Mouse (Mus musculus) forebrain, postnatal 0 days (tissue): ENCODE measurements around the gene Atoh1. TPM values are rescaled to one million over a fixed set of nuclear protein-coding genes. Genes with fewer than 3 reads are reported as not detected.

Experiments
- ATAC-seq: fragments of 200-750 bp; cut with Nextera tagmentation; 2 replicates; pipeline ENCODE4 v1.8.0; 2017; ENCODE audit warnings: mild to moderate bottlenecking, moderate library complexity
- DNase-seq: peaks from one replicate; pipeline ENCODE4 v3.0.0-alpha.2; 2015
- H3K27ac ChIP-seq: fragments of 300-500 bp; sonication (generic); 2 replicates; pipeline ENCODE4 v1.5.1; 2014; ENCODE audit warnings: low read depth, mild to moderate bottlenecking, antibody characterized with exemption, low read length, moderate library complexity, mixed read lengths
- H3K27me3 ChIP-seq: fragments of 300-500 bp; sonication (generic); 2 replicates; pipeline ENCODE4 v1.6.1; 2014; ENCODE audit warnings: mild to moderate bottlenecking, low read length, mixed read lengths; ENCODE audit not compliant: insufficient read depth
- H3K36me3 ChIP-seq: fragments of 300-500 bp; sonication (generic); 2 replicates; pipeline ENCODE4 v1.6.1; 2014; ENCODE audit warnings: mild to moderate bottlenecking, moderate library complexity; ENCODE audit not compliant: insufficient read depth
- H3K4me1 ChIP-seq: fragments of 300-500 bp; sonication (generic); 2 replicates; pipeline ENCODE4 v1.6.1; 2014; ENCODE audit warnings: antibody characterized with exemption; ENCODE audit not compliant: insufficient read depth
- H3K4me2 ChIP-seq: fragments of 300-500 bp; sonication (generic); 2 replicates; pipeline ENCODE4 v1.6.1; 2014; ENCODE audit warnings: low read depth, mild to moderate bottlenecking, moderate library complexity
- H3K4me3 ChIP-seq: fragments of 300-500 bp; sonication (generic); 2 replicates; pipeline ENCODE4 v1.5.1; 2014; ENCODE audit warnings: low read depth, low read length, mixed read lengths
- H3K9ac ChIP-seq: fragments of 300-500 bp; sonication (generic); 2 replicates; pipeline ENCODE4 v1.6.1; 2014; ENCODE audit warnings: mild to moderate bottlenecking
- H3K9me3 ChIP-seq: fragments of 300-500 bp; sonication (generic); 2 replicates; pipeline ENCODE4 v1.6.1; 2016; ENCODE audit warnings: low read length
- CTCF ChIP-seq: sonication (generic); IDR thresholded peaks from 2 replicates; pipeline ENCODE4 v1.5.1; 2016; ENCODE audit warnings: antibody characterized with exemption, control low read depth, low read depth
- WGBS: fragments of 180-500 bp; shearing (Covaris S2); extraction: QIAGEN DNeasy Blood & Tissue Kit; methylation state at CpG from one replicate; pipeline ENCODE4 v1.1.7; 2014; 5-methylcytosine and 5-hydroxymethylcytosine counted together
- polyA plus RNA-seq: library from polyadenylated mRNA; unstranded; fragments of >200 nt; fragmentation: Nextera tagmentation; extraction: Ambion mirVana; gene quantifications from 2 replicates; pipeline ENCODE4 v1.2.1, GENCODE M21; 2015
- total RNA-seq: library from RNA; depleted of rRNA; stranded (reverse); fragments of >200 nt; gene quantifications from 2 replicates; pipeline ENCODE4 v1.2.3, GENCODE M21; 2014

Gene Atoh1
- total and polyA plus RNA-seq, 2 experiments from 2014 or later: not detected

DNA sequence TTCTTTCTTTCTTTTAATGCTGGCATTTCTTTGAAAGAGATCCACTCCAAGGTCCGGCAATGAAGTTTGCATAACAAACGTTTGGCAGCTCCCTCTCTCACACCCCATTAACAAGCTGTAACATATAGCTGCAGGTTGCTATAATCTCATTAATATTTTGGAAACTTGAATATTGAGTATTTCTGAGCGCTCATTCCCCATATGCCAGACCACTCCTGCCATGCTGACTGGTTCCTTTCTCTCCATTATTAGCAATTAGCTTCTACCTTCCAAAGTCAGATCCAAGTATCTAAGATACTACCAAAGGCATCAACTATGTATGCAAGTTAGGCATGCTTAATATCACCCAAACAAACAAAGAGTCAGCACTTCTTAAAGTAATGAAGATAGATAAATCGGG lies 4.4 kb downstream of the Atoh1 start:
- peaks cover 65% of the 10 kb centered on the region for H3K27me3 ChIP-seq
- H3K4me2 ChIP-seq: no peak overlapping the region

DNA sequence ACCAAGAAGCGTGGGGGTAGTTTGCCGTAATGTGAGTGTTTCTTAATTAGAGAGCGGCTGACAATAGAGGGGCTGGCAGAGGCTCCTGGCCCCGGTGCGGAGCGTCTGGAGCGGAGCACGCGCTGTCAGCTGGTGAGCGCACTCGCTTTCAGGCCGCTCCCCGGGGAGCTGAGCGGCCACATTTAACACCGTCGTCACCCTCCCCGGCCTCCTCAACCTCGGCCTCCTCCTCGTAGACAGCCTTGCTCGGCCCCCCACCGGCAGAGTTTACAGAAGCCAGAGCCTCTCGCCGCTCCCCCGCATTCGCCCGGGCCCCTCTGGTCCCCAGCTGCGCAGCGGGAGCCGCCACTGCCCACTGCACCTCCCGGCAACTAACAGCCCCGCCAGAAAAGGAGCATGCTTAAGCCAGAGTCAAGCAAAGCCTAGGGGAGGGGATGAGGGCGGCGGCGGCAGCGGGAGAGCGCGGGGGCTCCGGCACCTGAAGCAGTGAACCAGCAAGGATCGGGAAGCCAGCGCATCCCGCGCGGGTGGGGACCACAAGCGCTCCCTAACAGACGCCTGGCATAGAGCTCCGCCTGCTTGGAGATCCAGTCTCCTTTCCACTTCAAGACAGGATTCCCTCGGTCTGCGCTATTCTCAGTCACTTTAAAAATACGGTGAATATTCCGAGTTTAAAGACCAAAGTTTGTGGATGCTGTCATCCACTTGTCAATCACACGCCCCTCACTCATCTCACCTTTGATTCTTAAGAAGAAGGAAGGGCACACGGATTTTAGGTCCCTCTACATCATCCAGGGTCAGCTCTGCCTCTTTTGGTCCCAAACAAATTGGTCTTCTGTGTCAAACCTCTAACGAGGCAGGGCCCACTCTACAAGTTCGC lies 5.8 kb downstream of the Atoh1 start:
- Histone ChIP-seq H3K27me3 (peaks cover 53% of the 10 kb centered on the region), H3K9me3 (no peaks in the 10 kb centered on the region), H3K27ac (no peak overlapping the region), H3K4me2 (peak overlapping the region; percentile 94), H3K4me3 (peak overlapping the region; percentile 44), H3K4me1 (peaks cover 6% of the 10 kb centered on the region), H3K36me3 (no peaks in the 10 kb centered on the region), H3K9ac (peak overlapping the region; percentile 39)
- TF ChIP-seq CTCF: no peak
- WGBS: 2% methylated on average over 44 of the region's 54 CpGs
- ATAC-seq (peak; percentile 78), DNase-seq (peak; percentile 50)

More for the DNA sequence above, 4.4 kb downstream of the Atoh1 start:
- H3K4me1 ChIP-seq: peaks cover 10% of the 10 kb centered on the region
- TF ChIP-seq CTCF: no peak
- DNase-seq (peak; percentile 15), ATAC-seq (no peak)
- no peak overlapping the region for H3K9ac ChIP-seq
- H3K36me3 ChIP-seq: no peaks in the 10 kb centered on the region
- H3K4me3 ChIP-seq: no peak overlapping the region
- H3K27ac ChIP-seq: no peak overlapping the region
- 0% methylated on average over 4 of the region's 4 CpGs for whole genome bisulfite sequencing
- H3K9me3 ChIP-seq: no peaks in the 10 kb centered on the region

DNA sequence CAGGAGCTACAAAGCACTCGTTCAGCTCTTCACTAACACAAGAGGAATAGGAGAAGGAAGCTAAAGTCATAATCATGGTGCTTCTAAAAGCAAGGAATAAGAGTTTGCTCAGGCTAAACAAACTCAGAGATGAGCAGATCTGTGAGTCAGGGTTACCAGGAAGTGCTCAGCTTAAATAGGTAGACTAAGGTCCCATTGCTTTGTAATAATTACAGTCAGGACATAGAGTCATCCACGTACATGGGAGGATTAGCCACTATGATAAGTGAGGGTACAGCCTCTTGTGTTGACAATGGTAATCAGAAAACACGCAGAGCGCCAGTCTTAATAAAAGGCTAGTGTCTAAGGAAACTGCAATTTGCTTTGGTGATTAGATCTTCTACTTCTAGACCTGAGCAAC lies 7.4 kb downstream of the Atoh1 start:
- no peak for TF ChIP-seq CTCF
- Histone ChIP-seq H3K9ac (no peak overlapping the region), H3K4me1 (peaks cover 6% of the 10 kb centered on the region), H3K27me3 (peaks cover 45% of the 10 kb centered on the region), H3K36me3 (no peaks in the 10 kb centered on the region), H3K4me2 (no peak overlapping the region), H3K4me3 (no peak overlapping the region), H3K27ac (no peak overlapping the region), H3K9me3 (no peaks in the 10 kb centered on the region)
- 71% methylated on average over 4 of the region's 4 CpGs for WGBS
- ATAC-seq: no peak
- no peak for DNase-seq

DNA sequence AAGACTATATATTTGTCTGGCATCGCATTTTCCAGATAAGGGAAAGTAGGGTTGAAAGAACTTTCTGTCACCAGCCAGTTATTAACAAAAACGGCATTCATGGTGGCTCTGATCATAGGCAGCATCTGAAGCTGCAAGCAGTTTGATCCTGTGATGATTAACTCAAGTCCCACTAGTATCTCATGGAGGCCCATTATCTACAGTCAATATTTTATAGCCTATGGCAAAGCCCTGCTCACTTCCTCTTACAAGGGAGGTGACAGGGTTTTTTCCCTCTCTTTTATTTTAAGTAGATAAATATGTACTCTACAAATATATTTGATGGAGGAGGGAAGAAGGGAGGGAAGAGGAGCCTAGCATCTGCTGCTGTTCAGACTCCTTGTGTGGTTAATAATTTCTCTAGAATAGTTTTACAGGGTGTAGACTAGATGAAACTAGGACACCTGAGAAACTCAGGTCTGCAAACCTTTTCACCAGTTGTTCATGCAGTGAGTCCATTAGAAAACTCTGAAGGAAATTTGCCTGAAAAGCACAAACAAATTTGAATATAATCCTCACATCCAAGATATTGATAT lies 14.1 kb downstream of the Atoh1 start:
- Histone ChIP-seq H3K9ac (no peak overlapping the region), H3K4me1 (no peaks in the 10 kb centered on the region), H3K27ac (no peak overlapping the region), H3K27me3 (no peaks in the 10 kb centered on the region), H3K4me3 (no peak overlapping the region), H3K4me2 (no peak overlapping the region), H3K9me3 (no peaks in the 10 kb centered on the region), H3K36me3 (no peaks in the 10 kb centered on the region)
- 86% methylated on average over 2 of the region's 2 CpGs for WGBS
- DNase-seq (no peak), ATAC-seq (no peak)
- no peak for TF ChIP-seq CTCF

DNA sequence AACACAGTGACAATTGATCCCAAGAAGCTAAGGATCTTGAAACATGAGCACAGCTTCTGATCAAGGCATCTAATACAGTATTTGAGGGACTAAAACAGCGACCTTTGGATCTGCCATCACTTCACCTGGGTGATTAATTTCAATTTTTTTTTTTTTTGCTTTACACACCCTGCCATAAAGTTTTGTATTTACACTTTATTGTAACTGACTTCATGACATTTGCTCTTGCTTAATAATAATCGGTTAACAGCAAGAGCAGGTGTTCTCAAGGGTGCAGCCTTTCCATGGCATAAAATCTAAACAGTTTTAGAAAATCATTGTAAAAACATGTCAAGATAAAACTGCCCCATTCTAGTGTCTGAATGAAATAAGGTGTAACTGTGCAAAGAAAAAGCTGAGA lies 25.6 kb downstream of the Atoh1 start:
- TF ChIP-seq CTCF: no peak
- no peak overlapping the region for H3K4me2 ChIP-seq
- no peaks in the 10 kb centered on the region for H3K4me1 ChIP-seq
- no peaks in the 10 kb centered on the region for H3K27me3 ChIP-seq
- no peak for DNase-seq
- no peaks in the 10 kb centered on the region for H3K9me3 ChIP-seq
- H3K36me3 ChIP-seq: no peaks in the 10 kb centered on the region
- ATAC-seq: no peak
- H3K9ac ChIP-seq: no peak overlapping the region
- no peak overlapping the region for H3K27ac ChIP-seq
- 85% methylated on average over 2 of the region's 2 CpGs for WGBS
- no peak overlapping the region for H3K4me3 ChIP-seq

DNA sequence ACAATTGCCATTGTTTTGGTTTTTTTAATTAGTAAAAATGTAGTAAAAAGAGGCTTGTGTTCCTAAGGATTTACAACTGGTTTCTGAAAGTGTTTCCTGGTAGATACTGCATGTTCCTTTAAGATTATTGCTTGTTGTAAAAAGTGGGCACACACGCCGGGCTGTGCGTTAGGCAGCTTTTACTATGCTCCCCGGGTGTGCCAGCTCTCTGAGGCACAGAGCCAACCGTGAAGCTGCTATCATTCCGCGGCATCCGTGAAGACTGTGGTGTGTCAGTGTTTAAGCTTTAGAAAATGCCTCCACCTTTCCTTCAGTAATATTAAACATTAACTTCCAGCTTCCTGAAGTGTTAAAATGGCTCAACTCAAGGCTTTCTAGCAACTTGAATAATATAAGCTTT lies 35.0 kb downstream of the Atoh1 start:
- Histone ChIP-seq H3K27ac (no peak overlapping the region), H3K4me3 (no peak overlapping the region), H3K9ac (no peak overlapping the region), H3K4me1 (no peaks in the 10 kb centered on the region), H3K4me2 (no peak overlapping the region), H3K9me3 (no peaks in the 10 kb centered on the region), H3K27me3 (no peaks in the 10 kb centered on the region), H3K36me3 (no peaks in the 10 kb centered on the region)
- TF ChIP-seq CTCF: no peak
- ATAC-seq (no peak), DNase-seq (peak; percentile 18)
- WGBS: 26% methylated on average over 8 of the region's 8 CpGs

DNA sequence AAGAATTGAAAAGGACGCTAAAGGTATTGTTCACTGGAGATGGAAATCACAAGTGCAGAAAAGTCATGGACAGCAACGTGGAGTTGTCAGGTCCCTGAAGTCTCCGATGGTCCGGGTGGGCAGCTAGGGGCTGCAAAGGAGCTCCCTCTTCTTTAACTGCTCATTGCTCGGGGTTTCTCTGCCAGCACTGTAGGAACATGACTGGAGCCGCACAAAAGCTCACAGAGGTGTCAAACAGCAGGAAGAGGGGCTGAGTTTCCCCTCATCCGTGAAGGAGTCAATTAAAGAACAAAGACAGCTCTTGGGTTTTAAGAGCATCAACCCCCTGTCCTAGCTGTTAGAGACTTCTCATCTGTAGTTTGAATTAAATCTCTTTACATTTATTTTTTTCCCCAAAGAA lies 44.5 kb downstream of the Atoh1 start:
- Histone ChIP-seq H3K36me3 (no peaks in the 10 kb centered on the region), H3K9ac (no peak overlapping the region), H3K9me3 (no peaks in the 10 kb centered on the region), H3K4me1 (no peaks in the 10 kb centered on the region), H3K27ac (no peak overlapping the region), H3K4me3 (no peak overlapping the region), H3K4me2 (no peak overlapping the region), H3K27me3 (no peaks in the 10 kb centered on the region)
- 3% methylated on average over 7 of the region's 7 CpGs for WGBS
- TF ChIP-seq CTCF: no peak
- no peak for ATAC-seq
- no peak for DNase-seq
